Mouse (Mus musculus): ENCODE measurements around the gene Tmprss13. TPM values are rescaled to one million over a fixed set of nuclear protein-coding genes. Genes with fewer than 3 reads are reported as not detected.

Gene Tmprss13
- polyA plus RNA-seq, 1 experiment from 2014 or later: 0.12 TPM

GRCm38 (mm10) chr9:45373896-45374295 is 55.0 kb downstream of the Tmprss13 start:
- no peak overlapping the region for H3K4me3 ChIP-seq
- no peak for DNase-seq (ENCODE audit: low spot score)
- peaks cover 7% of the 10 kb centered on the region for H3K27me3 ChIP-seq (ENCODE audit: insufficient read depth, poor library complexity, severe bottlenecking)
- no peak overlapping the region for H3K27ac ChIP-seq
- no peaks in the 10 kb centered on the region for H3K9me3 ChIP-seq
- WGBS: 77% methylated on average over 3 of the region's 3 CpGs
- H3K36me3 ChIP-seq: peaks cover 55% of the 10 kb centered on the region
- peaks cover 52% of the 10 kb centered on the region for H3K4me1 ChIP-seq (replicated peaks)

GRCm38 (mm10) chr9:45374988-45375502 is 56.1 kb downstream of the Tmprss13 start:
- H3K4me3 ChIP-seq: no peak overlapping the region
- H3K4me1 ChIP-seq (replicated peaks): peaks cover 50% of the 10 kb centered on the region
- H3K27me3 ChIP-seq (ENCODE audit: insufficient read depth, poor library complexity, severe bottlenecking): no peaks in the 10 kb centered on the region
- 93% methylated on average over 6 of the region's 6 CpGs for WGBS
- no peaks in the 10 kb centered on the region for H3K9me3 ChIP-seq
- no peak for DNase-seq (ENCODE audit: low spot score)
- no peak overlapping the region for H3K27ac ChIP-seq
- peaks cover 58% of the 10 kb centered on the region for H3K36me3 ChIP-seq

- no peaks in the 10 kb centered on the region for H3K27me3 ChIP-seq (ENCODE audit: insufficient read depth, poor library complexity, severe bottlenecking)
- H3K4me3 ChIP-seq: no peak overlapping the region
- peaks cover 72% of the 10 kb centered on the region for H3K36me3 ChIP-seq
- H3K27ac ChIP-seq: no peak overlapping the region
- H3K9me3 ChIP-seq: no peaks in the 10 kb centered on the region
- H3K4me1 ChIP-seq (replicated peaks): peaks cover 48% of the 10 kb centered on the region
- WGBS: 88% methylated on average over 4 of the region's 4 CpGs
- no peak for DNase-seq (ENCODE audit: low spot score)
Measured at GRCm38 (mm10) chr9:45376427-45376826, 57.5 kb downstream of the Tmprss13 start.

GRCm38 (mm10) chr9:45376883-45377282 is 58.0 kb downstream of the Tmprss13 start:
- Histone ChIP-seq H3K36me3 (peaks cover 76% of the 10 kb centered on the region), H3K9me3 (no peaks in the 10 kb centered on the region), H3K27me3 (ENCODE audit: insufficient read depth, poor library complexity, severe bottlenecking) (no peaks in the 10 kb centered on the region), H3K4me3 (no peak overlapping the region), H3K4me1 (replicated peaks) (peaks cover 43% of the 10 kb centered on the region), H3K27ac (no peak overlapping the region)
- no peak for DNase-seq (ENCODE audit: low spot score)
- WGBS: 96% methylated on average over 2 of the region's 2 CpGs

- H3K27me3 ChIP-seq (ENCODE audit: insufficient read depth, poor library complexity, severe bottlenecking): no peaks in the 10 kb centered on the region
- no peak overlapping the region for H3K4me3 ChIP-seq
- peaks cover 64% of the 10 kb centered on the region for H3K36me3 ChIP-seq
- no peak for DNase-seq (ENCODE audit: low spot score)
- H3K27ac ChIP-seq: peak overlapping the region; percentile 50
- peaks cover 29% of the 10 kb centered on the region for H3K4me1 ChIP-seq (replicated peaks)
- WGBS: 65% methylated on average over 10 of the region's 10 CpGs
- no peaks in the 10 kb centered on the region for H3K9me3 ChIP-seq
Measured at GRCm38 (mm10) chr9:45380411-45381251, 61.7 kb downstream of the Tmprss13 start.

- Histone ChIP-seq H3K4me3 (no peak overlapping the region), H3K27me3 (ENCODE audit: insufficient read depth, poor library complexity, severe bottlenecking) (no peaks in the 10 kb centered on the region), H3K36me3 (peaks cover 50% of the 10 kb centered on the region), H3K4me1 (replicated peaks) (peaks cover 29% of the 10 kb centered on the region), H3K27ac (no peak overlapping the region), H3K9me3 (no peaks in the 10 kb centered on the region)
- DNase-seq (ENCODE audit: low spot score): no peak
- WGBS: 87% methylated on average over 5 of the region's 5 CpGs
Measured at GRCm38 (mm10) chr9:45382336-45382735, 63.4 kb downstream of the Tmprss13 start.

- no peak for DNase-seq (ENCODE audit: low spot score)
- Histone ChIP-seq H3K36me3 (peaks cover 45% of the 10 kb centered on the region), H3K27me3 (ENCODE audit: insufficient read depth, poor library complexity, severe bottlenecking) (no peaks in the 10 kb centered on the region), H3K9me3 (no peaks in the 10 kb centered on the region), H3K4me1 (replicated peaks) (peaks cover 29% of the 10 kb centered on the region), H3K27ac (no peak overlapping the region), H3K4me3 (no peak overlapping the region)
- WGBS: 82% methylated on average over 5 of the region's 5 CpGs
Measured at GRCm38 (mm10) chr9:45382834-45383233, 63.9 kb downstream of the Tmprss13 start.

GRCm38 (mm10) chr9:45383883-45384282 is 65.0 kb downstream of the Tmprss13 start:
- H3K27ac ChIP-seq: no peak overlapping the region
- 94% methylated on average over 6 of the region's 6 CpGs for whole genome bisulfite sequencing
- H3K9me3 ChIP-seq: no peaks in the 10 kb centered on the region
- peaks cover 40% of the 10 kb centered on the region for H3K36me3 ChIP-seq
- H3K4me3 ChIP-seq: no peak overlapping the region
- no peaks in the 10 kb centered on the region for H3K27me3 ChIP-seq (ENCODE audit: insufficient read depth, poor library complexity, severe bottlenecking)
- peaks cover 22% of the 10 kb centered on the region for H3K4me1 ChIP-seq (replicated peaks)
- DNase-seq (ENCODE audit: low spot score): no peak

- DNase-seq (ENCODE audit: low spot score): no peak
- peaks cover 5% of the 10 kb centered on the region; the same call in 1 of the 2 replicates for H3K4me1 ChIP-seq (replicated peaks)
- WGBS: 93% methylated on average over 5 of the region's 5 CpGs
- no peak overlapping the region for H3K27ac ChIP-seq
- H3K27me3 ChIP-seq (ENCODE audit: insufficient read depth, poor library complexity, severe bottlenecking): no peaks in the 10 kb centered on the region
- no peak overlapping the region for H3K4me3 ChIP-seq
- no peaks in the 10 kb centered on the region for H3K9me3 ChIP-seq
- peaks cover 25% of the 10 kb centered on the region for H3K36me3 ChIP-seq
Measured at GRCm38 (mm10) chr9:45386698-45387097, 67.8 kb downstream of the Tmprss13 start.

GRCm38 (mm10) chr9:45388385-45388994 is 69.6 kb downstream of the Tmprss13 start:
- H3K4me1 ChIP-seq (replicated peaks): no peaks in the 10 kb centered on the region
- no peak overlapping the region for H3K4me3 ChIP-seq
- H3K27ac ChIP-seq: no peak overlapping the region
- 47% methylated on average over 12 of the region's 12 CpGs for WGBS
- peaks cover 31% of the 10 kb centered on the region for H3K36me3 ChIP-seq
- peak; percentile 84 for DNase-seq (ENCODE audit: low spot score)
- no peaks in the 10 kb centered on the region for H3K9me3 ChIP-seq
- H3K27me3 ChIP-seq (ENCODE audit: insufficient read depth, poor library complexity, severe bottlenecking): no peaks in the 10 kb centered on the region

GRCm38 (mm10) chr9:45389596-45389995 is 70.7 kb downstream of the Tmprss13 start:
- DNase-seq (ENCODE audit: low spot score): no peak
- Histone ChIP-seq H3K27ac (no peak overlapping the region), H3K4me3 (no peak overlapping the region), H3K4me1 (replicated peaks) (no peaks in the 10 kb centered on the region), H3K9me3 (no peaks in the 10 kb centered on the region), H3K27me3 (ENCODE audit: insufficient read depth, poor library complexity, severe bottlenecking) (no peaks in the 10 kb centered on the region), H3K36me3 (peaks cover 33% of the 10 kb centered on the region)
- WGBS: 90% methylated on average over 8 of the region's 8 CpGs

- DNase-seq (ENCODE audit: low spot score): no peak
- peaks cover 50% of the 10 kb centered on the region for H3K36me3 ChIP-seq
- H3K27me3 ChIP-seq (ENCODE audit: insufficient read depth, poor library complexity, severe bottlenecking): no peaks in the 10 kb centered on the region
- no peak overlapping the region for H3K27ac ChIP-seq
- H3K9me3 ChIP-seq: no peaks in the 10 kb centered on the region
- no peak overlapping the region for H3K4me3 ChIP-seq
- no peaks in the 10 kb centered on the region for H3K4me1 ChIP-seq (replicated peaks)
- 79% methylated on average over 7 of the region's 7 CpGs for WGBS
Measured at GRCm38 (mm10) chr9:45391299-45391698, 72.4 kb downstream of the Tmprss13 start.

- H3K36me3 ChIP-seq: peaks cover 53% of the 10 kb centered on the region
- no peak for DNase-seq (ENCODE audit: low spot score)
Measured at GRCm38 (mm10) chr9:45395218-45395617, 76.3 kb downstream of the Tmprss13 start.

More at GRCm38 (mm10) chr9:45395218-45395617, 76.3 kb downstream of the Tmprss13 start:
- no peaks in the 10 kb centered on the region for H3K4me1 ChIP-seq (replicated peaks)
- no peak overlapping the region for H3K4me3 ChIP-seq
- no peaks in the 10 kb centered on the region for H3K9me3 ChIP-seq
- 96% methylated on average over 6 of the region's 6 CpGs for whole genome bisulfite sequencing
- no peaks in the 10 kb centered on the region for H3K27me3 ChIP-seq (ENCODE audit: insufficient read depth, poor library complexity, severe bottlenecking)
- no peak overlapping the region for H3K27ac ChIP-seq
